Mouse (Mus musculus) thymus, postnatal 14 days (tissue): ENCODE data around the gene Ppp1r10.
"Not testable (repeated sequence)": the region's sequence is repeated elsewhere in the genome, so short reads cannot be mapped to it uniquely, and the experiment has no call there.

Experiments
- DNase-seq: peaks from one replicate; pipeline ENCODE4 v3.0.0; 2021

The Ppp1r10 gene

DNA sequence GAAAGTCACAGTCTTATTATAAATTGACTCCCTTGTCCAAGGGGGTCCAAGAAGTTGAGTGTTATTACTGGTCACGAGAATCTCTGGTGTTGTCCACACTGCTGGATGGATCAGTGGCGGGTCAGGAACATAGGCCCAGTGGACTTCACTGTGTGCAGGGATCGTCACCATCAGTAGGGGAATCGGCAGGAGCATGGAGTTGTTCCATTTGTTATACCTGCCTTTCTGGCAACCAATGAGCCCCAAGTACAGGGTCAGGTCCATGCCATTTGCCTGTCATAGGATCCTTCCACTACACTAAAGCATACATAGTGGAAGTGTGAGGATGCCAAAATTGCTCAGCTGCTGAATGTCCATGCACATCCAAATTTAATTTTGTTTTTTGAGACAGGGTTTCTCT lies 16.4 kb downstream of the Ppp1r10 start:
- DNase-seq: no peak

DNA sequence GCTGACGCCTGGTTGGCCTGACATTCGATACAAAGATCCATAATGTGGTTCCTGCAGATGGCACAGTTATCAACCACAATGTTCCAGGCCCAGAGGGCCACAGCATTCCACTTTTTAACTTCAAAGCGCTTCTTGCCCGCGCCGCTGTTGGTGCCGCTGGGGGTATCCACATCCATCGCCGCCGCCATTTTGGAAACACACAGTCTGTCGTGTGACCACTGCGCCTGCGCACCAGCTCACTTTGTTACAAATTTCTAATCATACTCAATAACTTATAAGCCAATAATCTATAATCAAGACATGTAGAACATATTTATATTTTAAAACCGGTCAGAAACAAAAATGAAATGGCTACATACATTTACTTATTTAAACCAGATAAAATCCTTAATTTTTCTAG lies 19.5 kb downstream of the Ppp1r10 start:
- not testable (repeated sequence) for DNase-seq

DNA sequence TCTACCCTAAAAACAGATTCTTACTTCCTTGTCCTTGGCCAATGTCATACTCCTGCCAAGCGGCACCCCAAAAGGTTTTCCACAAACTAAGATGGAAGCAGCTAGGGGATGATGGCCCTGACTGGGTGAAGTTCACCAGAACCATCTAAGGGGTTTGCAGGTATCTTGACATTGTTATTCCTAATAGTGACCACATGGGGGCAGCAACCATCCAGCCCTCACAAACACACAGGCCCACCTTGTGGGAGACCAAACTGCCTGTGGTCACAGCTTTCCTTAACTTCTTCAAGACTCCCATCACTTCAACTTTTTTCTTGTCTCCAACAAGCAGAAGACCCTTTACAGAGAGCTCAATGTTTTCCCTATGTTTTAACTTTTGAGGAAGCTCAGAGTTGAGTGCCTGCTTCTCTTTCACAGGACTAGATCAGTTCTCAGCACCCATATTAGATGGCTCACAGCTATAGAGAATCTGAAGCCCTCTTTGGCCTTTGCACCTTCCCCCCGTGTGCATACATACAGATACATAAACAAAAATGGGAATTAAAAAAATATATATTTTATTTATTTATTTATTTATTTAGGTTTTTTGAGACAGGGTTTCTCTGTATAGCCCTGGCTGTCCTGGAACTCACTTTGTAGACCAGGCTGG lies 21.6 kb downstream of the Ppp1r10 start:
- DNase-seq: peak; percentile 67

DNA sequence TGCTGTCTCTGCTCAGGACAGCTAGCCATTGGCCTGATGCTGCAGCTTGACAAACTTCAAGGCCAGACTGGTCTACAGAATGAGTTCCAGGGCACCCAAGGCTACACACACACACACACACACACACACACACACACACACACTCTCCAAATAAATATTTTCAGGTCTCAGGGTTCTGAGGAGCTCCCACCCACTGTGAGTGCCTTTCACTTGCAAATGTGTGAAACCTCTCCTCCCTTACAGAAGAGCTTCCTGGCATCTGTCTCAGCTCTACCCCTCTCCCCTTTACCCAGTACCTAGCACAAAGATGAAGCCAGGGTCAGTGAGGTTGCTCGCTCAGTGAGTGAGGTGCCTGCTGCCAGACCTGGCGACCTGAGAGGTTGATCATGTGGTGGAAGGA lies 22.9 kb downstream of the Ppp1r10 start:
- no peak for DNase-seq

DNA sequence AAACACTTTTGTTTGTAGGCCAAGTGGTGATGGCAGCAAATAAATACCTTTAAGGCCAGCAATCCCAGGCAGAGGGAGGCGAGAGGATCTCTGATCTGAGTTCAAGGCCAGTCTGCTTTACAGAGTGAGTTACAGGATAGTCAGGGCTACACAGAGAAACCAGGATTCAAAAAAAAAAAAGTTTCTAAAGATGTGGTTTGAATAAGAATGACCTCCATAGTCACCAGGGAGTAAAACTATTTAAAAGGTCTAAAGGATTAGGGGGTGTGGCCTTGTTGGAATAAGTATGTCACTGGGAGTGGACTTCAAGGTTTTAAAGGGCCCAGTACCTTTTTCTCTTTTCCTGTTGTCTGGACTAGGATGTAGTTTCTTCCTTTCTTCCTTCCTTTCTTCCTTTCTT lies 23.7 kb downstream of the Ppp1r10 start:
- DNase-seq: no peak

DNA sequence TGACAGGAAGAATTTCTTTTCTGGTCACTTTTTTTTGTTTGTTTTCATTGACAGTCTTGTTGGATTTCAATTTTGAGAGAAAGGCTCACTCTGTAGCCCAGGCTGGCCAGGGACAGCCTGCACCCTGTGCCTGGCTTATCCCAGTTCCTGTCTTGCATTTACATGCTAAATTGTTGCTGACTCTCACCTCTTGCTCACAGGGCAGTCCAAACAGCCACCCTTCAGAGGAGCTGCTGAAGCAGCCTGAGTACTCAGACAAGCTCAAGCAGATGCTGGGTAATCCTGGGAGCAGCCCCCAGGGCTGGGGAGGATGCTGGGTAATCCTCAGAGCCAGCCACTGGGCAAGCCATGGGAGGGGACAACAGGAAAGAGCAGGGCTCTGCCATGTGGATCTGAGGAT lies 34.7 kb downstream of the Ppp1r10 start:
- DNase-seq: not testable (repeated sequence)

DNA sequence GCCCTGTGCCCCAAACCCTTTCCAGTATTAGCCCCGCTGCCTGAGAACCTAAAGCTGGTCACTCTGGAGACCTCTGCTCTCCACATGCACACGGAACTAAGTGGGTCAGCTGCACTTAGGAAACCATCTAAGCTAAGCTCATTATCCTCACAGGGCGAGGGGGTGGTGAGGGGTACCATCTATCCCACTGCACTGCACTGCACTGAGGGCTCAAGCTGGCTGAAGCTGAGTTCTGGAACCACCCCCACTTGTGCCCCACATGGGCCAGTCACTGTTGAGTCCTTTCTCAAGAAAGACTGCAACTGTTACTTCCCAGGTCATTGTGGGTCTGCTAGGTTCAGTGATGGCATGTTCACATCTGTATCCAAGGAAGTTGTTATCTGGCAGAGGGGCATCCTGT lies 36.3 kb downstream of the Ppp1r10 start:
- DNase-seq: not testable (repeated sequence)

DNA sequence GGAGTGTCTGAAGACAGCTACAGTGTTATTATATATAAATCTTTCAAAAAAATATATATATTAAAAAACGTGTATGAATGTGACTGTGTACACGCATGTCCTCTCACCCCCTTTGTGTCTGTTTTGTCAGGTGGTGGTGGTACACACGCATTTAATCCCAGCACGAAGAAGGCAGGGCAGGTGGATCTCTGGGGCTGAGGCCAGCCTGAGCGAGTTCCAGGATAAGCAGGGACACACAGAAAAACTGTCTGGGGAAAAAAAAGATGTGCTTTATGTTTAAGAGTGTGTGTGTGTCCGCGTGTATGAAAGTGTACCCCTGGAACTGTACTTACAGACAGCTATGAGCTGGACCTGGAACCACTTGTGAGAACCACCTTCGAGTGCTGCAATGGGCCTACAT lies 38.4 kb downstream of the Ppp1r10 start:
- DNase-seq: no peak

DNA sequence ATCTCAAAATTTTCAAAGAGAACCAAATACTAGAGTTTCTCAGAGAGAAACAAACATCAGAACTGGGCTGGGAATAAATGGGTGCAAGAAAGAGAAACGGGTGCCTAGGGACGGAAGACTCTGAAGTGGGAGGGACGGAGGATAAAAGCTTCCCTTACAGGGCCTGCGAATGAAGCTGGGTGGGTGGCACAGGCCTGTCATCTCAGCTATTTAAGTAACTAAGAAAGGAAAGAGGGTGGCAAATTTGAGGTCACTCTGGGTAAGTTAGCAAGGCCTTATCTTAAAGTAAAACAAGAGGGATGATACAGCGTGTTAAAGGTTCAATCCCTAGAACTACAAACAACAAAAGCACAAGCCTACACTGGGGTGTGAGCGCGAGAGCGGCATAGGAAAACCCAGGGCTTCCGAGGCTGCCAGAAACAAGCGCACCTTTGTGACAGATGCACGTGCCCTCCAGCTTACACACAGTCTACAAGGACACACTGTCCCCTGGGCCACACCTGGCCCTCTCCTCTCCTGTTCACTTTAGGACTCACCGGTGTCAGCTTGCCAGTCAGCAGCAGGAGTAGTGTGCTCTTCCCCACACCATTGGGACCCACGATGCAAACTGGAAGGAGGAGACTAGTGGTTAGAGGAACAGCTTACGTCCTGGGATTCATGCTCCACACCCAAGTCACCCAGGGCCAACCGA lies 42.4 kb downstream of the Ppp1r10 start:
- no peak for DNase-seq

DNA sequence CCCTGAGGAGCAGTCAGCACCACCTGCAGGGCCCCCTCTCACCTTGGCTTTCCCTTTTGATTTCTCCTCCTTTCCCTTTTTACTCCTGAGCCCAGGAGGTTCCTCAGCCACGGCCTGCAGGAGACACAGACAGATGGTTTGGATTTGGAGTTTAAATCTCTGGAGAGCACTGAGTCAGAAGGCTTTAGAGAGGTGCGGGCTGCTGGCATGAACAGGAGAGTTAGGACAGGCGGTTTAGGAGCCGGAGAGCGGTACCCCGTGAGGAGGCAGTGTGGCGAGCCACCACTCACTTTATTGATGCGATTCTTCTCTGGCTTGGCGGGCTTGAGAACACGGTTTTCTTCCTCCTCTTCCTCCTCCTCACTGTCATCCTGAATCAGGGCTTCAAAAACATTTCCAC lies 47.0 kb downstream of the Ppp1r10 start:
- no peak for DNase-seq

DNA sequence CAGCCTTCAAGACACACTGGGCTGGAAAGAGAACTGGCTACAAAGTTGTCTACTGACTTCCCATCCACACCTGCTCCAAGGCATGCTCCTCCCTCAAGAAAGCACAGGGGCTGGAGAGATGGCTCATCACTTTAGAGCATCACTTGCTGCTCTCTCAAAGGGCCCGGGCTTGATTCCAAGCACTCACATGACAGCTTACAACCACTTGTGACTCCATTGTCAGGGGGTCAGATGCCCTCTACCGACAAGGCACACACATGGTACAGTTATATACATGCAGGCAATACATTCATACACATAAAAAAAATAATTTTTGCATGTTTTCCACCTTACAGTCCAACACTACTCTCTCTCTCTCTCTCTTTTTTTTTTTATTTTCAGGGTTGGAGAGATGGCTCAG lies 51.4 kb downstream of the Ppp1r10 start:
- DNase-seq: no peak

DNA sequence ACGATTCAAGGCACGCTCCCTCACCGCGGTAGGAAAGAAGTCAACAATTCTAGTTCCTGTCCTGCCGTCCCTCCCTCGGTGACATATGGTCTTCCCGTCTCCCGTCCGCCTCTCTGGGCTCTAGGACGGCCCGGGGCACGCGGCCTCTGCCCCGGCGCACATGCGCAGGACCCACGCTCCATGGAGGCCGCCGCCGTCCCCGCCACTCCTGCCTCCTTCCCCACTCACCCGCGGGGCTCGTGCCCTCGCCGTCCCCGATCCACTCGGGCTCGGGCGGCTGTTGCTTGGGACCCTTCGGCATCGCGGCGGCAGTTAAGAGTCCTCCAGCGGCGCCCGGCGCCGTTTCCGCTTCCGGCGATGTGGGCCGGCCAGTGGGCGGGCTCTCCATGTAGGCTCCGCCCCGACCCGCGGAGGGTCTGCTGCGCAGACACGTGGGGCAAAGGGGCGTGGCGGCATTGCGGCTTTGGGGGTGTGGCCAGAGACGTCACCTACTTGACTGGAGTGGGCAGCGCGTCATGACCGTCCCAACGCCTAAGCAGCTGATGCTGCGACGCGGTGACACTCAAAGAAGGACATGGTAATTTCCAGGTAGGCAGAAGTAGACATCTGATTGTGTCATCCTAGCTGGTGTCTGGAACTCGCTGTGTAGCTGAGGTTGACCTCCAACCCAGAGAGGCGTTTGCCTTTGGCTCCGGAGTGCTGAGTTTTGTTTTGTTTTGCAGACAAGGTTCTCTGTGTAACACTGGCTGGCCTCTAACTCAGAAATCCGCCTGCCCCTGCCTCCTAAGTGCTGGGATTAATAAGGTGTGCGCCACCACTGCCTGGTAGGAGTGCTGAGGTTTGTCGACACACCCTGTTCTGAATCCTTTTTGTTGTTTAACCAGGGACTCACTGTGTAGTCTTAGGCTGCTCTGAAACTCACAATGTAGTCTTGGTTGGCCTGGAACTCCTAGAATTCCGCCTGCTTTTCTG lies 53.5 kb downstream of the Ppp1r10 start, which contains the start of gene Abcf1:
Gene Abcf1 (minus strand): TSS at position 344 of the 972 bp plus-strand sequence.
- peak; percentile 100 for DNase-seq

DNA sequence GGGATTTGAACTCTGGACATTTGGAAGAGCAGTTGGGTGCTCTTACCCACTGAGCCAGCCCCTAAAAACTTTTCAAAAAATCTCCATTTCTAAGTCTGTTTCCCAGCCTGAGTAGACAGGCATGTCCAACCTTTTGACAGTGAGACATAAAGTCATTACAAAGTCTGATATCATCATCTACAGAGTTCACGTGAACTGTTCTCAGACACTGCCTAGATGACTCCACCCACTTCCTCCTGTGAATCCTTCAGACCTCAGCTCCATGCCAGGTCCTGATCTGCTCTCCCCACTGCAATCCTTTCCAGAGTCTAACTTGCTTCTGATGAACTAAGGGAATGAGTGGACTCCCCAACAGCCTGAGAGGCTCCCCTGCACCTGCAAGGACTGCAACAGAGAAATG lies 55.9 kb downstream of the Ppp1r10 start:
- DNase-seq: no peak

DNA sequence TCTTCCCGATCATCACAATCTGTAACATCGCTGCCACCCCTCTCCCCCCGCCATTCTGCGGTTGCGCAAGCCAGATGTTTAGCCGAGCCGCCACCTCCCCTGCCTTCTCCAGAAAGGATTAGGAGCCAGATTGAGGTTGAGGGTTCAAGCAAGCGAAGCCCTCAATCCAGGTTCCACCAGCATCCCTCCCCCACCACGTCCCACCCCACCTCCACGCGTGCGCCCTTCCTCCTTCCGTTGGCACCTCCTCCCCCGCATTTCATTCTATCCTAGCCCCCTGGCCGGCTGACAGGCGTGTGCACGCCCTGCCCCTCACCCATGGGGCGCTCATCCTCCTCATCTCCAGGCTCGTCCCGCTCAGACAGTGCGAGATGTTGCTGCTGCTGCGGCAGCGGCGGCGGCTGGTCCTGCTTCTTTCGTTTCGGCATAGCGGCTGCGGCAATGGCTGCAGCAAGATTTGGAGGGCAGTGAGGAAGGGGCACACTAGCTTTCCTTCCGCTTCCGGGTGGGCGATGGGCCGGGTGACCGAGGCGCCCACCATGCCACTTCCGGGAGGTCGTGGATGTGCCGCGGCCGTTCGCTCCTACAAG lies 62.7 kb downstream of the Ppp1r10 start:
- DNase-seq: peak; percentile 72

DNA sequence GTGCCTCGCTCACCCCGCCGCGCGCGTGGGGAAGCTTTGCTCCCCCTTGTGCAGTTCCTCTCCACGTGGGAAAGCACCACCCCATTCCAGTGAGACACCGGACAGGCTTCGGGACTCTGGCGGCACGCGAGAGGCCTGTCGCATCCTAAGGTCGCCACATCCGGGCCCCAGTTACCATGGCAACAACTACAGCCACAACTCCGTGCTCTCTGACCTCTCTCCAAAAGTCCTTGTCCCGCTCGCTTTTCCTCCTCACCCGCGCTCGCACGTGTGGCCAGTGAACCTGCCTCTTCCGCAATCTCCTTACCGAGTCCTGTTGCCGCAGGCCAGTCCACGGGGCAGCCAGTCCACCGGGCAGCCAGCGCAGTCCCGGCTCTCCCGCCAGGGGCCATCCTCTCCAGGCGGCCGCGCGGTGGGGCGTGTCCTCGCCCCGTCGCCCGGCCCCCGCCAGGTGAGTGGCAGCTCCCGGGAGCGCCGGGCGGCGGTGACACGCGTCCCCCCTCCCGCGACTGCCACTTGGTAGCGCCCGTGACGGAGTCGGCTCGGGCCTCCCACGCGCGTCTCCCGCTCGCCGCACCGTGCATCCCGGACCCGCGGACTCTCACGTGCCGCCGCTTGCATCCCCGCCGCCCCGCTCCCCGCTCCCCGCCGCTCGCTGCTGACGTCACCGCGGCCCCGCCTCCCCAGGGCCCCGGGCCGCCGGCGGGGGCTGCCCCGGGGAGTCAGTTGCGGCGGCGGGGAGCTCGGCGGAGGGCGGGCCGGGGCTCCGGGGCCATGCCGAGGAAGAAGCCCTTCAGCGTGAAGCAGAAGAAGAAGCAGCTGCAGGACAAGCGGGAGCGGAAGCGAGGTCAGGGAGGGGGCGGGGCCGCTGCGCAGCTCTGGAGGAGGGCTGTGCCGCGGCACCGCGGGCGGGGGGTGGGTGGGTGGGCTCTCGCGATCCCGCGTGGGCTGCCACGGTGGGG lies 63.4 kb downstream of the Ppp1r10 start, which contains the start of the genes Gnl1 and Prr3:
Gene Gnl1 (plus strand): TSS at position 451 of the 962 bp plus-strand sequence.
Gene Prr3 (minus strand): TSS at position 836 of the 962 bp plus-strand sequence.
- peak; percentile 91 for DNase-seq

DNA sequence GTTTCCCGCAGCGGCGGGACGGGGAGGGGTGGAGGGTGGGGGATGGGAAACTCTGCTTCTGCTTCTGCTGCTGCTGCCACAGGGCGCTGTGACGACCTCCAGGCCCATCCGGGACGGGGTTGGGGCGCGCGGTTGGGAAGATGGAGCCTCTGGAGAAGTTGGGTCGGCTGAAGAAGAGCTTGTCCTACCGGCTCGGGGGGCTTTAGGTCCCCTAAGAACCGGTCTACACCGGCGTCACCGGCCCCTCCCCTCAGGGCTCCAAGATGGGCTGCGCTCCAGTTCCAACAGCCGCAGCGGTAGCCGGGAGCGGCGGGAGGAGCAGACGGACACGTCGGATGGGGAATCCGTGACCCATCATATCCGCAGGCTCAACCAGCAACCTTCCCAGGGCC lies 64.1 kb downstream of the Ppp1r10 start:
- DNase-seq: no peak

DNA sequence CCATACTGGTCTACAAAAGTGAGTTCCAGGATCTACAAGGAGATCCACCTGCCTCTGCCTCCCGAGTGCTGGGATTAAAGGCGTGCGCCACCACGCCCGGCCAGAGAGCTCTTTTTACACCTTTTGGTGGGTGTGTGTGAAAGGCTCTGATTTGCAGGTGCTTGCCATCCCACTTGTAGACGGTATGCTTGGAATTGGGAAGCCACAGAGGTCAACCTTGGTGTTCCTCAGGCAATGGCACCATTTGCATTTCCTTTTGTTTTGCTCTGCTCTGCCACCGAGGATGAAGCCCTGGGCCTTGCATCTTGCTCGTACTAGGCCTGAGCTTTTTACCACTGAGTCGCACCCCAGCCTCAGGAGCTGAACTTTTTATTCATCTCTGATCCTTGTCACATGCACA lies 65.5 kb downstream of the Ppp1r10 start:
- no peak for DNase-seq
